Mouse (Mus musculus) embryonic facial prominence, embryonic 15.5 days (tissue): Measurements from ENCODE around the gene Trappc3l. TPM values are rescaled to one million over a fixed set of nuclear protein-coding genes. Genes with fewer than 3 reads are reported as not detected.

Experiments used
- ATAC-seq: fragments of 200-750 bp; cut with Nextera tagmentation; 2 replicates; pipeline ENCODE4 v1.8.0; 2017; ENCODE audit warnings: low read depth, moderate TSS enrichment; ENCODE audit not compliant: insufficient number of reproducible peaks, low FRiP score, low TSS enrichment
- H3K27ac ChIP-seq: fragments of 300-500 bp; sonication (generic); replicated peaks from 2 replicates; pipeline ENCODE4 v1.5.1; 2015; ENCODE audit warnings: mild to moderate bottlenecking, inconsistent platforms
- H3K27me3 ChIP-seq: fragments of 300-500 bp; sonication (generic); 2 replicates; pipeline ENCODE4 v1.6.1; 2015; ENCODE audit warnings: inconsistent platforms
- H3K36me3 ChIP-seq: fragments of 300-500 bp; sonication (generic); 2 replicates; pipeline ENCODE4 v1.6.1; 2015; ENCODE audit warnings: mild to moderate bottlenecking, inconsistent platforms
- H3K4me1 ChIP-seq: fragments of 300-500 bp; sonication (generic); 2 replicates; pipeline ENCODE4 v1.6.1; 2015; ENCODE audit warnings: inconsistent platforms
- H3K4me2 ChIP-seq: fragments of 300-500 bp; sonication (generic); replicated peaks from 2 replicates; pipeline ENCODE4 v1.6.1; 2015; ENCODE audit warnings: mild to moderate bottlenecking, inconsistent platforms
- H3K4me3 ChIP-seq: fragments of 300-500 bp; sonication (generic); replicated peaks from 2 replicates; pipeline ENCODE4 v1.5.1; 2015; ENCODE audit warnings: mild to moderate bottlenecking, inconsistent platforms
- H3K9ac ChIP-seq: fragments of 300-500 bp; sonication (generic); 2 replicates; pipeline ENCODE4 v1.6.1; 2015; ENCODE audit warnings: inconsistent platforms
- H3K9me3 ChIP-seq: fragments of 300-500 bp; sonication (generic); replicated peaks from 2 replicates; pipeline ENCODE4 v1.6.1; 2016; ENCODE audit warnings: inconsistent platforms
- WGBS: fragments of 180-500 bp; shearing (Covaris S2); methylation state at CpG from one replicate; pipeline ENCODE4 v1.1.7; 2015; 5-methylcytosine and 5-hydroxymethylcytosine counted together
- polyA plus RNA-seq: library from polyadenylated mRNA; unstranded; fragments of >200 nt; fragmentation: Nextera tagmentation; extraction: Ambion mirVana; gene quantifications from 2 replicates; pipeline ENCODE4 v1.2.1, GENCODE M21; 2015

Gene Trappc3l
- polyA plus RNA-seq, 1 experiment from 2014 or later: not detected

DNA sequence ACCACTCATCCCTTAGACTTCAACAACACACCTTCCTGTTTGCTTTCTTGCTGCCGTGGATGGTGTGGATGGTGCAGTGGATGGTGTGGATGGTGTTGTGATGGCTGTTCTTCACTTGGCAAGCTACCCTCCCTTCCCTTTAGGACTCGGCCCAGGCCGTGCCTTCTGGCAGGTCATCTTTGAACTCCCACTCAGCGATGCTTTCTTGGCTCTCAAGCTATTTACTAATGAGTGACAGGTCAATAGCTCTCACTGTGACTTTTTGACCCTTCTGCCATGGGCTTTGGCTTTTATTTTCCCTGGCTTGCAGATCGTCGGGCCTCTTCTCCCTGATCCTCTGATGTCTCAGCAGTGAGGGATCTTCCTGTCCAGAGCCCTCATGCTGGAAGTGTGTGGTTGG, 99.0 kb downstream of the Trappc3l start:
- WGBS: 30% methylated on average over 6 of the region's 6 CpGs
- ATAC-seq: no peak
- H3K27me3 ChIP-seq: no peaks in the 10 kb centered on the region
- no peaks in the 10 kb centered on the region for H3K4me1 ChIP-seq
- no peaks in the 10 kb centered on the region for H3K9me3 ChIP-seq
- H3K4me3 ChIP-seq: no peak overlapping the region
- H3K9ac ChIP-seq: no peak overlapping the region
- H3K27ac ChIP-seq: no peak overlapping the region
- H3K4me2 ChIP-seq: no peak overlapping the region
- H3K36me3 ChIP-seq: no peaks in the 10 kb centered on the region

DNA sequence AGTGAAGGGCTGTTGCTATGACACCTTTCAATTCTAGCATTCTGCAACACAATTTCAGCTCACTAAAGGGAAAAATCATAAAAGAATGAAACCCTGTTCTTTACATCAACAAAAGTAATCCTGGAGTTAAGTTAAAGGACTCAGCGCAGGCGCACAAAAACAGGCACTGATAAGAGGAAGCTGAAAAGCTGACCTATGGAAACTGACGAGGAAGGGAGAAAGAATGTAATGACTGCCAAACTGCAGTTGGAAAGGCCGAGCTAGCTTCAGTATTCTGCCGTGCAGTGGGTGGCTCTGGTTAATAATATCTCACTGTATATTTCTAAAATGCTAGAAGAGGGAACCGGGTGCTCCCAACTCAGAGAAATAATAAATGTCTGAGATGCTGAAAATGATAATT, 100.6 kb downstream of the Trappc3l start:
- H3K27ac ChIP-seq: no peak overlapping the region
- WGBS: 64% methylated on average over 6 of the region's 6 CpGs
- no peak for ATAC-seq

DNA sequence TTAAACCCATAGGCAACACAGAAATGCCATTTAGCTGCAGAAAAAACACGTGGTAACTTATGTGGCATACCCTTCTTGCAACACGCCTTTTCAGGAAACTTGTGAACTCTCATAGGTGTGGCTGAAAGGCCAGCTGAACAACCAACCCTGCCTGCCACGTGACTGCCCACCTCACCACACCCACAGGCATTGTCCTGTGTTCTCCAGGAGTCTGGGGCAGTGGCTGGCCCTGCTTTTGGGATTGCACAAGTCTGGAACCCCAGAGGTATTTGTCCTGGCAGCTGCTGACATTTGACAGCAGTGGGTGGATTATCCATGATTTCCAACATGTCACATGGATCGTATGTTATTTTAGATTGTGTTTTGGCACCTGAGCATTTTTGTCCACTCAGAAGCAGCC, 102.4 kb downstream of the Trappc3l start:
- Histone ChIP-seq H3K36me3 (no peaks in the 10 kb centered on the region), H3K27ac (no peak overlapping the region), H3K4me1 (no peaks in the 10 kb centered on the region), H3K4me3 (no peak overlapping the region), H3K27me3 (no peaks in the 10 kb centered on the region), H3K9ac (no peak overlapping the region), H3K9me3 (no peaks in the 10 kb centered on the region), H3K4me2 (no peak overlapping the region)
- no peak for ATAC-seq
- 61% methylated on average over 4 of the region's 4 CpGs for WGBS

More for the DNA sequence above, 100.6 kb downstream of the Trappc3l start:
- Histone ChIP-seq H3K27me3 (no peaks in the 10 kb centered on the region), H3K4me1 (no peaks in the 10 kb centered on the region), H3K4me3 (no peak overlapping the region), H3K9me3 (no peaks in the 10 kb centered on the region), H3K4me2 (no peak overlapping the region), H3K9ac (no peak overlapping the region), H3K36me3 (no peaks in the 10 kb centered on the region)

- 92% methylated on average over 2 of the region's 2 CpGs for WGBS
- H3K4me2 ChIP-seq: no peak overlapping the region
- ATAC-seq: no peak
Measured at GRCm38 (mm10) chr10:34141693-34142092, 104.3 kb downstream of the Trappc3l start.

DNA sequence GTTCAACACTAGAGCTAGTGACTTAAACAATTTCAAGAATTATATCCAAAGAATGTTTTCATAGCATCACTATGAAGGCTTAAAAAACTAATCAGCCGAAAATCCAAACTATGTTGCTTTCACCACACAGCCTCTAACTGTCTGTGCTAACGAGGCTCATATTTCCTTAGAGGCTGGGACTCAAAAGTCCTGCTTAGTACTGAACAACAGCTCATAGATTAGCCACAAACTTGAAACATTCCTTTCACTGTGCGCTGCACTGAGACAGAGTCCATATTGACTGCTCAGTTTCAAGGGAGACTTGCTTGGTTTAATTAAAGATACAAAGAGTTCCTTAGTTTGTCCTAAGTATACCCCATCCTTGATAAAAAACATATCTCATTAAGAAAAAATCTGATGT, 112.4 kb downstream of the Trappc3l start:
- Histone ChIP-seq H3K9ac (no peak overlapping the region), H3K27ac (no peak overlapping the region), H3K4me3 (no peak overlapping the region), H3K27me3 (no peaks in the 10 kb centered on the region), H3K9me3 (no peaks in the 10 kb centered on the region), H3K36me3 (peaks cover 22% of the 10 kb centered on the region; the same call in 1 of the 2 replicates), H3K4me2 (no peak overlapping the region), H3K4me1 (no peaks in the 10 kb centered on the region)
- no peak; the same call in 1 of the 2 replicates for ATAC-seq
- WGBS: 41% methylated on average over 3 of the region's 3 CpGs

More at GRCm38 (mm10) chr10:34141693-34142092, 104.3 kb downstream of the Trappc3l start:
- Histone ChIP-seq H3K4me1 (no peaks in the 10 kb centered on the region), H3K27me3 (no peaks in the 10 kb centered on the region), H3K4me3 (no peak overlapping the region), H3K9me3 (no peaks in the 10 kb centered on the region), H3K36me3 (no peaks in the 10 kb centered on the region), H3K9ac (no peak overlapping the region), H3K27ac (no peak overlapping the region)

GRCm38 (mm10) chr10:34150454-34150853, 113.1 kb downstream of the Trappc3l start:
- 22% methylated on average over 6 of the region's 6 CpGs for WGBS
- Histone ChIP-seq H3K9me3 (no peaks in the 10 kb centered on the region), H3K27me3 (no peaks in the 10 kb centered on the region), H3K27ac (no peak overlapping the region), H3K9ac (no peak overlapping the region), H3K4me2 (no peak overlapping the region), H3K36me3 (peaks cover 22% of the 10 kb centered on the region; the same call in 1 of the 2 replicates), H3K4me1 (no peaks in the 10 kb centered on the region), H3K4me3 (no peak overlapping the region)
- no peak for ATAC-seq

- Histone ChIP-seq H3K36me3 (peaks cover 22% of the 10 kb centered on the region; the same call in 1 of the 2 replicates), H3K4me2 (no peak overlapping the region), H3K4me3 (no peak overlapping the region), H3K9me3 (no peaks in the 10 kb centered on the region), H3K27ac (no peak overlapping the region), H3K4me1 (no peaks in the 10 kb centered on the region), H3K27me3 (no peaks in the 10 kb centered on the region), H3K9ac (no peak overlapping the region)
- ATAC-seq: no peak
- 69% methylated on average over 3 of the region's 3 CpGs for WGBS
Measured at GRCm38 (mm10) chr10:34151827-34152226, 114.4 kb downstream of the Trappc3l start.

- Histone ChIP-seq H3K27me3 (no peaks in the 10 kb centered on the region), H3K9me3 (no peaks in the 10 kb centered on the region), H3K4me2 (no peak overlapping the region), H3K9ac (no peak overlapping the region), H3K27ac (no peak overlapping the region), H3K36me3 (peaks cover 26% of the 10 kb centered on the region), H3K4me1 (no peaks in the 10 kb centered on the region), H3K4me3 (no peak overlapping the region)
- no peak for ATAC-seq
- 71% methylated on average over 12 of the region's 12 CpGs for WGBS
Measured at GRCm38 (mm10) chr10:34155796-34156554, 118.6 kb downstream of the Trappc3l start.

Other genes starting within 250 kb of the Trappc3l start
- not detected in 2 replicates for gene Sult3a1, start 179.9 kb upstream of the Trappc3l start, polyA plus RNA-seq
- gene Rsph4a, start 132.5 kb upstream of the Trappc3l start, polyA plus RNA-seq: 1.6 and 3.3 TPM in 2 replicates
- 20.9 and 22.9 TPM in 2 replicates for gene Zup1, start 86.3 kb upstream of the Trappc3l start, polyA plus RNA-seq
- gene Rwdd1, start 18.0 kb upstream of the Trappc3l start, polyA plus RNA-seq: 111 and 113 TPM in 2 replicates
- 0.43 and 0.98 TPM in 2 replicates for gene Calhm4, start 6.7 kb downstream of the Trappc3l start, polyA plus RNA-seq
- gene Calhm5, start 58.9 kb downstream of the Trappc3l start, polyA plus RNA-seq: 1.7 and 1.9 TPM in 2 replicates
- 1.4 and 1.9 TPM in 2 replicates for gene Calhm6, start 90.4 kb downstream of the Trappc3l start, polyA plus RNA-seq
- gene Dse, start 170.1 kb downstream of the Trappc3l start, polyA plus RNA-seq: 32.8 and 35.0 TPM in 2 replicates
- gene Tspyl1, start 244.6 kb downstream of the Trappc3l start, polyA plus RNA-seq: 79.6 and 80.1 TPM in 2 replicates